Mouse (Mus musculus) embryonic facial prominence, embryonic 14.5 days (tissue): Measurements from ENCODE around the gene Spred2. TPM values are rescaled to one million over a fixed set of nuclear protein-coding genes. Genes with fewer than 3 reads are reported as not detected.
"Not testable (repeated sequence)": the region's sequence is repeated elsewhere in the genome, so short reads cannot be mapped to it uniquely, and the experiment has no call there.

Source experiments
- ATAC-seq: fragments of 200-750 bp; cut with Nextera tagmentation; 2 replicates; pipeline ENCODE4 v1.8.0; 2017; ENCODE audit warnings: low read depth, moderate number of reproducible peaks, moderate TSS enrichment
- DNase-seq: peaks from one replicate; pipeline ENCODE4 v3.0.0-alpha.2; 2015; ENCODE audit warnings: low spot score
- H3K27ac ChIP-seq: fragments of 300-500 bp; sonication (generic); replicated peaks from 2 replicates; pipeline ENCODE4 v1.5.1; 2014; ENCODE audit warnings: low read depth, mild to moderate bottlenecking, low read length, moderate library complexity
- H3K27me3 ChIP-seq: fragments of 300-500 bp; sonication (generic); replicated peaks from 2 replicates; pipeline ENCODE4 v1.6.1; 2014; ENCODE audit warnings: low read length; ENCODE audit not compliant: control insufficient read depth, insufficient read depth
- H3K36me3 ChIP-seq: fragments of 300-500 bp; sonication (generic); 2 replicates; pipeline ENCODE4 v1.6.1; 2014; ENCODE audit warnings: low read length, mixed read lengths; ENCODE audit not compliant: control insufficient read depth, insufficient read depth
- H3K4me1 ChIP-seq: fragments of 300-500 bp; sonication (generic); 2 replicates; pipeline ENCODE4 v1.6.1; 2014; ENCODE audit warnings: antibody characterized with exemption, low read length; ENCODE audit not compliant: control insufficient read depth, insufficient read depth
- H3K4me2 ChIP-seq: fragments of 300-500 bp; sonication (generic); 2 replicates; pipeline ENCODE4 v1.6.1; 2014; ENCODE audit warnings: low read depth, mild to moderate bottlenecking, low read length, moderate library complexity, mixed read lengths
- H3K4me3 ChIP-seq: fragments of 300-500 bp; sonication (generic); 2 replicates; pipeline ENCODE4 v1.5.1; 2014; ENCODE audit warnings: low read depth, mild to moderate bottlenecking, low read length
- H3K9ac ChIP-seq: fragments of 300-500 bp; sonication (generic); 2 replicates; pipeline ENCODE4 v1.6.1; 2014; ENCODE audit warnings: low read depth, mild to moderate bottlenecking, low read length, moderate library complexity, mixed read lengths
- H3K9me3 ChIP-seq: fragments of 300-500 bp; sonication (generic); 2 replicates; pipeline ENCODE4 v1.6.1; 2016; ENCODE audit warnings: low read length; ENCODE audit not compliant: control insufficient read depth
- WGBS: fragments of 180-500 bp; shearing (Covaris S2); extraction: QIAGEN DNeasy Blood & Tissue Kit; methylation state at CpG from one replicate; pipeline ENCODE4 v1.1.7; 2014; 5-methylcytosine and 5-hydroxymethylcytosine counted together
- polyA plus RNA-seq: library from polyadenylated mRNA; unstranded; fragments of >200 nt; fragmentation: Nextera tagmentation; extraction: Ambion mirVana; gene quantifications from 2 replicates; pipeline ENCODE4 v1.2.1, GENCODE M21; 2014

Gene Spred2
- polyA plus RNA-seq, 1 experiment from 2014 or later, result 8.7 TPM

GRCm38 (mm10) chr11:20029014-20029413, 104.8 kb downstream of the Spred2 start:
- Histone ChIP-seq H3K9ac (no peak overlapping the region), H3K27me3 (no peaks in the 10 kb centered on the region), H3K4me1 (no peaks in the 10 kb centered on the region), H3K27ac (no peak overlapping the region), H3K4me2 (no peak overlapping the region), H3K36me3 (peaks cover 14% of the 10 kb centered on the region), H3K9me3 (0 out of 2 replicates have a peak, but pooled peaks cover 4% of the 10 kb centered on the region), H3K4me3 (no peak overlapping the region)
- 93% methylated on average over 4 of the region's 4 CpGs for WGBS
- no peak for ATAC-seq
- no peak for DNase-seq

- 91% methylated on average over 5 of the region's 5 CpGs for WGBS
- H3K9ac ChIP-seq, DNase-seq, H3K27ac ChIP-seq, ATAC-seq, H3K4me1 ChIP-seq, H3K4me3 ChIP-seq, H3K36me3 ChIP-seq, H3K4me2 ChIP-seq, H3K27me3 ChIP-seq, H3K9me3 ChIP-seq: not testable (repeated sequence)
These were observed 106.8 kb downstream of the Spred2 start for GRCm38 (mm10) chr11:20030973-20031372.

GRCm38 (mm10) chr11:20031536-20031935, 107.4 kb downstream of the Spred2 start:
- H3K27ac ChIP-seq, result no peak overlapping the region
- WGBS, result 39% methylated on average over 8 of the region's 8 CpGs
- no peaks in the 10 kb centered on the region; the same call in 1 of the 2 replicates for H3K4me1 ChIP-seq
- H3K9ac ChIP-seq, result no peak overlapping the region
- DNase-seq (no peak), ATAC-seq (no peak)
- 0 out of 2 replicates have a peak, but pooled peaks cover 4% of the 10 kb centered on the region for H3K9me3 ChIP-seq
- no peaks in the 10 kb centered on the region for H3K27me3 ChIP-seq
- H3K36me3 ChIP-seq, result no peaks in the 10 kb centered on the region
- H3K4me3 ChIP-seq, result no peak overlapping the region
- no peak overlapping the region for H3K4me2 ChIP-seq

- H3K4me3 ChIP-seq, result no peak overlapping the region
- H3K9me3 ChIP-seq, result 0 out of 2 replicates have a peak, but pooled peaks cover 4% of the 10 kb centered on the region
- no peaks in the 10 kb centered on the region for H3K36me3 ChIP-seq
- WGBS, result 78% methylated on average over 6 of the region's 6 CpGs
- H3K4me1 ChIP-seq, result peaks cover 2% of the 10 kb centered on the region; the same call in 1 of the 2 replicates
- H3K4me2 ChIP-seq, result no peak overlapping the region
- no peak for DNase-seq
- no peak overlapping the region for H3K27ac ChIP-seq
- ATAC-seq, result no peak
- no peak overlapping the region for H3K9ac ChIP-seq
- H3K27me3 ChIP-seq, result no peaks in the 10 kb centered on the region
These were observed 109.5 kb downstream of the Spred2 start for GRCm38 (mm10) chr11:20033541-20034160.

- H3K4me1 ChIP-seq, result peaks cover 9% of the 10 kb centered on the region; the same call in 1 of the 2 replicates
- H3K9ac ChIP-seq, result no peak overlapping the region
- no peaks in the 10 kb centered on the region for H3K27me3 ChIP-seq
- no peak overlapping the region for H3K4me2 ChIP-seq
- WGBS, result 51% methylated on average over 14 of the region's 14 CpGs
- DNase-seq (no peak), ATAC-seq (no peak)
- 0 out of 2 replicates have a peak, but pooled peaks cover 4% of the 10 kb centered on the region for H3K9me3 ChIP-seq
- H3K27ac ChIP-seq, result no peak overlapping the region
- H3K36me3 ChIP-seq, result no peaks in the 10 kb centered on the region
- H3K4me3 ChIP-seq, result no peak overlapping the region
These were observed 110.3 kb downstream of the Spred2 start for GRCm38 (mm10) chr11:20034337-20034947.

- Histone ChIP-seq H3K4me2 (no peak overlapping the region), H3K36me3 (no peaks in the 10 kb centered on the region), H3K4me1 (peaks cover 9% of the 10 kb centered on the region; the same call in 1 of the 2 replicates), H3K4me3 (no peak overlapping the region), H3K9me3 (0 out of 2 replicates have a peak, but pooled peaks cover 4% of the 10 kb centered on the region), H3K27ac (no peak overlapping the region), H3K9ac (no peak overlapping the region), H3K27me3 (no peaks in the 10 kb centered on the region)
- 46% methylated on average over 11 of the region's 11 CpGs for WGBS
- ATAC-seq (no peak), DNase-seq (no peak)
These were observed 111.3 kb downstream of the Spred2 start for GRCm38 (mm10) chr11:20035343-20035928.

- no peaks in the 10 kb centered on the region for H3K36me3 ChIP-seq
- WGBS, result 79% methylated on average over 7 of the region's 7 CpGs
- no peak overlapping the region for H3K4me2 ChIP-seq
- no peak overlapping the region for H3K9ac ChIP-seq
- ATAC-seq, result no peak
- H3K4me1 ChIP-seq, result peaks cover 9% of the 10 kb centered on the region
- no peak overlapping the region for H3K4me3 ChIP-seq
- no peak for DNase-seq
- no peak overlapping the region for H3K27ac ChIP-seq
- H3K9me3 ChIP-seq, result 0 out of 2 replicates have a peak, but pooled peaks cover 4% of the 10 kb centered on the region
- H3K27me3 ChIP-seq, result no peaks in the 10 kb centered on the region
These were observed 111.8 kb downstream of the Spred2 start for GRCm38 (mm10) chr11:20035972-20036371.

- Histone ChIP-seq H3K36me3 (no peaks in the 10 kb centered on the region), H3K9ac (no peak overlapping the region), H3K4me3 (no peak overlapping the region), H3K27ac (no peak overlapping the region), H3K27me3 (no peaks in the 10 kb centered on the region), H3K9me3 (no peaks in the 10 kb centered on the region), H3K4me1 (peaks cover 24% of the 10 kb centered on the region), H3K4me2 (no peak overlapping the region)
- WGBS, result 93% methylated on average over 4 of the region's 4 CpGs
- DNase-seq, result no peak
- no peak for ATAC-seq
These were observed 113.6 kb downstream of the Spred2 start for GRCm38 (mm10) chr11:20037739-20038138.
